Mouse (Mus musculus) CH12.LX (cell line): ENCODE data around the gene Rcan2. TPM values are rescaled to one million over a fixed set of nuclear protein-coding genes. Genes with fewer than 3 reads are reported as not detected.

ENCODE experiments used
- DNase-seq: peaks from one replicate; pipeline ENCODE4 v3.0.0-alpha.2; 2013; ENCODE audit errors: extremely low read depth
- H3K27ac ChIP-seq: 2 replicates; pipeline ENCODE4 v1.5.1; 2012; ENCODE audit warnings: low read depth, mild to moderate bottlenecking, control low read depth, moderate library complexity; ENCODE audit not compliant: insufficient read depth
- H3K27me3 ChIP-seq: replicated peaks from 2 replicates; pipeline ENCODE3; 2012; ENCODE audit warnings: inconsistent platforms
- H3K36me3 ChIP-seq, 2 experiments: replicated peaks in 1 of 2; 2 replicates each; pipeline versions ENCODE3 to v1.6.1; 2012; ENCODE audit warnings: inconsistent platforms in 1 of 2, low read length in 1 of 2, mild to moderate bottlenecking in 1 of 2, mixed read lengths in 1 of 2, moderate library complexity in 1 of 2; ENCODE audit not compliant: control insufficient read depth in 1 of 2, insufficient read depth in 1 of 2
- H3K4me1 ChIP-seq, 2 experiments: 2 replicates each; pipeline ENCODE4 v1.6.1; 2012; ENCODE audit warnings: inconsistent platforms in 1 of 2, moderate library complexity in 1 of 2; ENCODE audit not compliant: insufficient read depth in 2 of 2, control insufficient read depth in 1 of 2
- H3K4me2 ChIP-seq: 2 replicates; pipeline ENCODE4 v1.6.1; 2012; ENCODE audit warnings: low read depth, mild to moderate bottlenecking, control low read depth; ENCODE audit not compliant: poor library complexity, insufficient read depth, severe bottlenecking
- H3K4me3 ChIP-seq, 3 experiments: fragments of 150-350 bp in 1 of 3; sonication (generic) in 1 of 3; replicated peaks in 1 of 3; 2 replicates each; pipeline versions ENCODE3 to v1.5.1; 2011 to 2012; ENCODE audit warnings: low read depth in 2 of 3, low read length in 2 of 3, mild to moderate bottlenecking in 2 of 3, moderate library complexity in 2 of 3, control low read depth in 1 of 3, improper control_type of control experiment in 1 of 3, inconsistent platforms in 1 of 3, mixed read lengths in 1 of 3; ENCODE audit not compliant: poor library complexity in 1 of 3
- H3K79me2 ChIP-seq: replicated peaks from 2 replicates; pipeline ENCODE4 v1.6.1; 2012; ENCODE audit warnings: mild to moderate bottlenecking, moderate library complexity; ENCODE audit not compliant: control insufficient read depth, poor library complexity, insufficient read depth, severe bottlenecking; ENCODE audit errors: extremely low read depth
- H3K9ac ChIP-seq: 2 replicates; pipeline ENCODE4 v1.6.1; 2012; ENCODE audit warnings: low read depth, mild to moderate bottlenecking, control low read depth, moderate library complexity; ENCODE audit not compliant: insufficient read depth
- H3K9me3 ChIP-seq: replicated peaks from 2 replicates; pipeline ENCODE3; 2012; ENCODE audit warnings: low read length, inconsistent platforms, mixed read lengths
- BHLHE40 ChIP-seq: IDR thresholded peaks from 2 replicates; pipeline ENCODE4 v1.6.1; 2011; ENCODE audit warnings: mild to moderate bottlenecking, low read depth, low read length, improper control_type of control experiment
- CHD1 ChIP-seq: IDR thresholded peaks from 2 replicates; pipeline ENCODE4 v1.6.1; 2012; ENCODE audit warnings: low read depth, low read length, improper control_type of control experiment, inconsistent platforms
- ETS1 ChIP-seq: conservative IDR thresholded peaks from 2 replicates; pipeline ENCODE4 v1.6.1; 2012; ENCODE audit warnings: low read depth, mild to moderate bottlenecking, inconsistent platforms, low read length, improper control_type of control experiment, moderate library complexity
- GABPA ChIP-seq: IDR thresholded peaks from 2 replicates; pipeline ENCODE4 v1.6.1; 2012; ENCODE audit warnings: low read depth, low read length, improper control_type of control experiment, inconsistent platforms; ENCODE audit not compliant: insufficient replicate concordance
- HCFC1 ChIP-seq: IDR thresholded peaks from 2 replicates; pipeline ENCODE4 v1.6.1; 2012; ENCODE audit warnings: low read depth, mild to moderate bottlenecking, inconsistent platforms, low read length, improper control_type of control experiment
- JUN ChIP-seq: IDR thresholded peaks from 2 replicates; pipeline ENCODE4 v1.6.1; 2011; ENCODE audit warnings: low read depth, mild to moderate bottlenecking, low read length, improper control_type of control experiment, moderate library complexity; ENCODE audit not compliant: insufficient read depth
- JUND ChIP-seq: conservative IDR thresholded peaks from 2 replicates; pipeline ENCODE4 v1.6.1; 2011; ENCODE audit warnings: low read depth, low read length, improper control_type of control experiment
- MAFK ChIP-seq: IDR thresholded peaks from 2 replicates; pipeline ENCODE4 v1.6.1; 2011; ENCODE audit warnings: low read length, improper control_type of control experiment; ENCODE audit not compliant: insufficient replicate concordance
- MAX ChIP-seq: IDR thresholded peaks from 2 replicates; pipeline ENCODE4 v1.6.1; 2011; ENCODE audit warnings: low read length, improper control_type of control experiment
- MEF2A ChIP-seq: IDR thresholded peaks from 2 replicates; pipeline ENCODE4 v1.6.1; 2014; ENCODE audit warnings: low read depth, mild to moderate bottlenecking, inconsistent platforms, low read length, improper control_type of control experiment, borderline replicate concordance
- MYC ChIP-seq: IDR thresholded peaks from 2 replicates; pipeline ENCODE4 v1.6.1; 2011; ENCODE audit warnings: low read depth, mild to moderate bottlenecking, improper control_type of control experiment, low read length
- NELFE ChIP-seq: IDR thresholded peaks from 2 replicates; pipeline ENCODE4 v1.6.1; 2011; ENCODE audit warnings: low read depth, low read length, improper control_type of control experiment
- NRF1 ChIP-seq: IDR thresholded peaks from 2 replicates; pipeline ENCODE4 v1.6.1; 2014; ENCODE audit warnings: low read depth, mild to moderate bottlenecking, inconsistent platforms, low read length, improper control_type of control experiment, moderate library complexity
- PAX5 ChIP-seq: IDR thresholded peaks from 2 replicates; pipeline ENCODE4 v1.6.1; 2012; ENCODE audit warnings: low read length, inconsistent platforms, mixed read lengths
- POLR2A ChIP-seq: IDR thresholded peaks from 2 replicates; pipeline ENCODE4 v1.6.1; 2011; ENCODE audit warnings: low read depth, mild to moderate bottlenecking, improper control_type of control experiment, low read length
- POLR2AphosphoS2 ChIP-seq: IDR thresholded peaks from 2 replicates; pipeline ENCODE4 v1.6.1; 2011; ENCODE audit warnings: low read depth, low read length, improper control_type of control experiment
- SMC3 ChIP-seq: IDR thresholded peaks from 2 replicates; pipeline ENCODE4 v1.6.1; 2011; ENCODE audit warnings: low read depth, low read length, improper control_type of control experiment
- TBP ChIP-seq: conservative IDR thresholded peaks from 2 replicates; pipeline ENCODE4 v1.6.1; 2011; ENCODE audit warnings: low read depth, low read length, improper control_type of control experiment
- TCF12 ChIP-seq: IDR thresholded peaks from 2 replicates; pipeline ENCODE4 v1.6.1; 2014; ENCODE audit warnings: low read depth, mild to moderate bottlenecking, inconsistent platforms, low read length, improper control_type of control experiment
- UBTF ChIP-seq: IDR thresholded peaks from 2 replicates; pipeline ENCODE4 v1.6.1; 2012; ENCODE audit warnings: low read depth, mild to moderate bottlenecking, inconsistent platforms, low read length, improper control_type of control experiment, moderate library complexity
- USF2 ChIP-seq: conservative IDR thresholded peaks from 2 replicates; pipeline ENCODE4 v1.6.1; 2011; ENCODE audit warnings: low read depth, low read length, improper control_type of control experiment
- ZKSCAN1 ChIP-seq: IDR thresholded peaks from 2 replicates; pipeline ENCODE4 v1.6.1; 2012; ENCODE audit warnings: low read depth, inconsistent platforms, low read length, improper control_type of control experiment, borderline replicate concordance
- ZNF384 ChIP-seq: IDR thresholded peaks from 2 replicates; pipeline ENCODE4 v1.6.1; 2012; ENCODE audit warnings: low read depth, low read length, improper control_type of control experiment, inconsistent platforms
- dilution Hi-C: fragments of 300-500 bp; cut with MboI; formaldehyde crosslinking; loops from 2 replicates; pipeline ENCODE4 v1.14.3; 2020; ENCODE audit warnings: low sequenced_read_pairs; ENCODE audit not compliant: extremely low pct_unique_long_range_greater_than_20kb, extremely low pct_ligation_motif_present
- in situ Hi-C: fragments of 300-500 bp; cut with MboI; formaldehyde crosslinking; loops from 3 replicates; pipeline ENCODE4 v1.14.3; 2019; ENCODE audit warnings: low sequenced_read_pairs, low pct_ligation_motif_present, low pct_unique_long_range_greater_than_20kb, mixed read lengths
- polyA plus RNA-seq: library from polyadenylated mRNA; unstranded; fragments of >175 nt; gene quantifications from 2 replicates; pipeline ENCODE4 v1.2.1, GENCODE M21; 2012; ENCODE audit warnings: low read depth; ENCODE audit not compliant: insufficient read length
- total RNA-seq, 2 experiments: library from RNA; depleted of rRNA; stranded (reverse); fragments of 300-350 nt in 1 of 2; fragments of >200 nt in 1 of 2; gene quantifications; 2 replicates each; pipeline ENCODE4 v1.2.3; 2012 to 2014

The Rcan2 gene
- total and polyA plus RNA-seq, 3 experiments: 0.32 to 1.5 TPM; not detected in 1

DNA sequence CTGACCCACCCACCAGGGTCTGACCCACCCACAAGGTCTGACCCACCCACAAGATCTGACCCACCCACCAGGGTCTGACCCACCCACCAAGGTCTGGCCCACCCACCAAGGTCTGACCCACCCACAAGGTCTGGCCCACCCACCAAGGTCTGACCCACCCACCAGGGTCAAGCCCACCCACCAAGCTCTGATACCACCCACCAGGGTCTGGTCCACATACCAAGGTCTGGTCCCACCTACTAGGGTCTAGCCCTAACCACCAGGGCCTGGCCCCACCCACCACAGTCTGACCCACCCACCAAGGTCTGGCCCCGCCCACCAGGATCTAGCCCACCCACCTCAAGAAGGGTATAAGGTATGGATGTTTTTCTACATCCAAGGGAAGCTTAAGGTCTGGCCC lies 15.3 kb downstream of the Rcan2 start:
- TF ChIP-seq MYC (no peak), UBTF (no peak)
- H3K4me3 ChIP-seq: no peak overlapping the region
- DNase-seq: no peak
- H3K79me2 ChIP-seq: no peaks in the 10 kb centered on the region
- peaks cover 11% of the 10 kb centered on the region for H3K9me3 ChIP-seq
- no peaks in the 10 kb centered on the region for H3K36me3 ChIP-seq
- H3K4me1 ChIP-seq: no peaks in the 10 kb centered on the region
- in situ Hi-C loops: no loop called here
- dilution Hi-C loops: no loop called here
- H3K27ac ChIP-seq: no peak overlapping the region
- H3K4me2 ChIP-seq: no peak overlapping the region
- H3K9ac ChIP-seq: no peak overlapping the region
- no peaks in the 10 kb centered on the region for H3K27me3 ChIP-seq

- H3K4me3 ChIP-seq: no peak overlapping the region
- in situ Hi-C loops: no loop called here
- H3K79me2 ChIP-seq: no peaks in the 10 kb centered on the region
- no peak for TF ChIP-seq HCFC1
- TF ChIP-seq GABPA: no peak
- TF ChIP-seq TCF12: no peak
- no peak for TF ChIP-seq ETS1
- TF ChIP-seq NRF1: no peak
- TF ChIP-seq NELFE: no peak
- TF ChIP-seq SMC3: no peak
- TF ChIP-seq MYC: no peak
- TF ChIP-seq JUND: no peak
- no peak for TF ChIP-seq BHLHE40
- no peak for TF ChIP-seq UBTF
- TF ChIP-seq JUN: no peak
- H3K9me3 ChIP-seq: peaks cover 11% of the 10 kb centered on the region
- H3K27me3 ChIP-seq: no peaks in the 10 kb centered on the region
- H3K4me2 ChIP-seq: no peak overlapping the region
- no peaks in the 10 kb centered on the region for H3K36me3 ChIP-seq
- no peak for DNase-seq
- H3K27ac ChIP-seq: no peak overlapping the region
- no peak overlapping the region for H3K9ac ChIP-seq
- dilution Hi-C loops: no loop called here
- no peaks in the 10 kb centered on the region for H3K4me1 ChIP-seq
Observed at GRCm38 (mm10) chr17:43817171-43817570, 16.0 kb downstream of the Rcan2 start.

DNA sequence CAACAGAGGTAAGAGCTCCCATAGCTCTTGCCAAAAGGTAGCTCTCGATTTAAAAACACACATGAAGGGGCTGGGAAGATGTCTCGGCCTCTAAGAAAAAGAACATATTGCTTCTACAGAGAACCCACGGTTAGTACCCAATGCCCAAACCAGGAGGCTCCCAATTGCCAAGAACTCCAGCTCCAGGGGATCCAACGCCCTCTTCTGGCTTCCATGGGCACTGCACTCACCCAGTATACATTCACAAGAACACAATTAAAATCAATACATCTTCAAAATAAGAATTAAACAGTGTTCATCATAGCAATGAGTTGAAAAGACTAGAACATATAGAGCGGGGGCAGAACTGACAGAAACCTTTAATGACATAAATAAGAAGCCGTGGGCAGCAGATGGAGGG lies 17.2 kb downstream of the Rcan2 start:
- H3K36me3 ChIP-seq: no peaks in the 10 kb centered on the region
- H3K27me3 ChIP-seq: no peaks in the 10 kb centered on the region
- H3K4me1 ChIP-seq: no peaks in the 10 kb centered on the region
- DNase-seq: no peak
- H3K9ac ChIP-seq: no peak overlapping the region
- in situ Hi-C loops (no loop called here), dilution Hi-C loops (no loop called here)
- no peak overlapping the region for H3K4me2 ChIP-seq
- no peaks in the 10 kb centered on the region for H3K79me2 ChIP-seq
- no peak overlapping the region for H3K27ac ChIP-seq
- H3K9me3 ChIP-seq: peaks cover 12% of the 10 kb centered on the region
- TF ChIP-seq POLR2A (no peak), ZNF384 (no peak), POLR2AphosphoS2 (no peak), MAFK (no peak), USF2 (no peak), HCFC1 (no peak), MAX (no peak), MYC (no peak), CHD1 (no peak), MEF2A (no peak), PAX5 (no peak), JUND (no peak), NRF1 (no peak), TBP (no peak), ZKSCAN1 (no peak)
- TF ChIP-seq, all 38 proteins: peak for 0
- no peak overlapping the region for H3K4me3 ChIP-seq
